Mouse (Mus musculus) lung, postnatal 0 days (tissue): ENCODE measurements around the gene Lrmda. TPM values are rescaled to one million over a fixed set of nuclear protein-coding genes. Genes with fewer than 3 reads are reported as not detected.
A peak's percentile ranks its signal among the peaks of the same experiment; 100 is the strongest.

Source experiments
- ATAC-seq: fragments of 200-750 bp; cut with Nextera tagmentation; 2 replicates; pipeline ENCODE4 v1.8.0; 2017; ENCODE audit warnings: moderate library complexity
- DNase-seq: peaks from one replicate; pipeline ENCODE4 v3.0.0-alpha.2; 2016; ENCODE audit warnings: low spot score
- H3K27ac ChIP-seq: fragments of 300-500 bp; sonication (generic); 2 replicates; pipeline ENCODE4 v1.5.1; 2014; ENCODE audit warnings: antibody characterized with exemption, mild to moderate bottlenecking, low read length, mixed read lengths
- H3K27me3 ChIP-seq: fragments of 300-500 bp; sonication (generic); replicated peaks from 2 replicates; pipeline ENCODE4 v1.6.1; 2014; ENCODE audit warnings: low read length, mixed read lengths; ENCODE audit not compliant: insufficient read depth
- H3K36me3 ChIP-seq: fragments of 300-500 bp; sonication (generic); 2 replicates; pipeline ENCODE4 v1.6.1; 2014; ENCODE audit warnings: low read length, mixed read lengths; ENCODE audit not compliant: insufficient read depth
- H3K4me1 ChIP-seq: fragments of 300-500 bp; sonication (generic); 2 replicates; pipeline ENCODE4 v1.6.1; 2014; ENCODE audit warnings: antibody characterized with exemption, low read depth, low read length, mixed read lengths; ENCODE audit not compliant: insufficient read depth
- H3K4me2 ChIP-seq: fragments of 300-500 bp; sonication (generic); replicated peaks from 2 replicates; pipeline ENCODE4 v1.6.1; 2014; ENCODE audit warnings: low read depth, mild to moderate bottlenecking, low read length, moderate library complexity, mixed read lengths
- H3K4me3 ChIP-seq: fragments of 300-500 bp; sonication (generic); 2 replicates; pipeline ENCODE4 v1.5.1; 2014; ENCODE audit warnings: low read depth, low read length
- H3K9ac ChIP-seq: fragments of 300-500 bp; sonication (generic); replicated peaks from 2 replicates; pipeline ENCODE4 v1.6.1; 2014; ENCODE audit warnings: low read depth, mild to moderate bottlenecking
- H3K9me3 ChIP-seq: fragments of 300-500 bp; sonication (generic); 2 replicates; pipeline ENCODE4 v1.6.1; 2016; ENCODE audit warnings: low read length, mixed read lengths
- CTCF ChIP-seq: IDR thresholded peaks from 2 replicates; pipeline ENCODE4 v1.5.1; 2016; ENCODE audit warnings: antibody characterized with exemption, mild to moderate bottlenecking
- EP300 ChIP-seq: IDR thresholded peaks from 2 replicates; pipeline ENCODE4 v1.6.1; 2016; ENCODE audit warnings: antibody characterized with exemption, mild to moderate bottlenecking, control low read depth
- WGBS: fragments of 180-500 bp; shearing (Covaris S2); extraction: QIAGEN DNeasy Blood & Tissue Kit; methylation state at CpG from one replicate; pipeline ENCODE4 v1.1.7; 2014; 5-methylcytosine and 5-hydroxymethylcytosine counted together
- polyA plus RNA-seq: library from polyadenylated mRNA; unstranded; fragments of >200 nt; fragmentation: Nextera tagmentation; extraction: Ambion mirVana; gene quantifications from 2 replicates; pipeline ENCODE4 v1.2.1, GENCODE M21; 2015

Lrmda gene
- polyA plus RNA-seq, 1 experiment from 2014 or later = 0.86 TPM

DNA sequence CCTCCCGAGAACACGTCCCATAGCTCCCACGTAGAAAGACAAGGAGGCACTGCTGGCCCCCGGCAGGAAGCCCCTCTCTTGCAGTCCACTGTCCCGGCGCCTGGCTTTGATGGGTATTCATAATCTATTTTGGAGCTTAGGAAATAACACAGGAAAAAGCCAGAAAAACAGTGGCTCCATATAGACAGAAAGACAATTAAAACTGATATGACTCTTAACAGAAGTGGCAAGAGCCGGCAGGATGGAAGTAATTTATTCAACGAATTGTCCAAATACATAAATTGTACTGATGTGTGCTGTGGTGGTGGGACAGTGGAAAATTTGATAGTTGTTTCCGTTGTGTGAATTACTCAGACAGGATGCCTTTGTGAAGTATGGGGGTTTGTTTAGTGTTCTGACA, 250.3 kb downstream of the Lrmda start:
- H3K27ac ChIP-seq = no peak overlapping the region
- no peak overlapping the region for H3K4me2 ChIP-seq
- peak; percentile 92 for ATAC-seq
- H3K9me3 ChIP-seq = no peaks in the 10 kb centered on the region
- no peaks in the 10 kb centered on the region for H3K27me3 ChIP-seq
- TF ChIP-seq EP300 = peak; percentile 96
- no peak for TF ChIP-seq CTCF
- H3K4me1 ChIP-seq = no peaks in the 10 kb centered on the region
- no peak overlapping the region for H3K4me3 ChIP-seq
- peak; percentile 68 for DNase-seq
- no peak overlapping the region for H3K9ac ChIP-seq
- WGBS = 63% methylated on average over 9 of the region's 9 CpGs
- H3K36me3 ChIP-seq = no peaks in the 10 kb centered on the region

DNA sequence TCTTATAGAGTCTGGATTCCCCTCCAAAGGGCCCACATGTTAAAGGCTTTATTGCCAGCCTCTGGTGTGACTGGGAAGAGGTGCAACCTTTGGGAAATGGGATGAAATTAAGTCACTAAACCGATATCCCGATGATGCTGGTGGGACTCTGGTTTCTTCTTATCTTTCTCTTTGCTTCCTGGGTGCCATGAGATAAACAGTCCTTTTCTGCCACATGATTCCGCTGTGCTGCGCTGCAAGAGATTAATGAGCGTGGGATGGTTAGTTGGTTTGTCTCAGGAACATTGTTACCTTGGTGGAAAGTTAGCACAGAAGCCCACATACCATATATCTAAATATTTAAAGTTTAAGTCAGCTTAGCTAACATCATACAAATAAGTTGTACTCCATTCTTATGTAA, 258.5 kb downstream of the Lrmda start:
- H3K4me1 ChIP-seq = no peaks in the 10 kb centered on the region
- whole genome bisulfite sequencing = 86% methylated on average over 5 of the region's 5 CpGs
- no peaks in the 10 kb centered on the region for H3K27me3 ChIP-seq
- no peaks in the 10 kb centered on the region for H3K9me3 ChIP-seq
- no peak for DNase-seq
- no peak overlapping the region for H3K9ac ChIP-seq
- H3K4me2 ChIP-seq = no peak overlapping the region
- H3K4me3 ChIP-seq = no peak overlapping the region
- no peaks in the 10 kb centered on the region for H3K36me3 ChIP-seq
- no peak for TF ChIP-seq CTCF
- no peak for TF ChIP-seq EP300
- ATAC-seq = no peak
- no peak overlapping the region for H3K27ac ChIP-seq

DNA sequence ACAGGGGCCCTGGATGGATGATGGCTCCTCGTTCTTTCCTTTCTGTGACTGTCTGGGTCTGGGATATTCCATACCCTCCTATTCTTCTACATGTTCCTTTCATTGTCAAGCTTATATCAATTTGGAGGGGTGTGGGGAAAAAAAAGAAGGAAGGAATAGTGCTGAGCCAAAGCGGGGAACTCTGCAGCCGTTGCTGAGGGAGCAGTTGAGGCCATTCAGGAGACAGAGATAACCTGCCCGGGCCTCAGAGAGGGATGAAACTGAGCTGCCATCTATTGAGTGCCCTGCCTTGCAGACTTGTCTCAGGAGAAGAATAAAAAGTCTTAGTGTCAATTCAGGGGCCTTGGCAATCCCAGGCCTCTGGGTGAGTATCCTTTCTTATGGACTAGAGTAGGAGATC, 260.1 kb downstream of the Lrmda start:
- DNase-seq (no peak), ATAC-seq (no peak)
- TF ChIP-seq EP300 = no peak
- no peak for TF ChIP-seq CTCF
- H3K9ac ChIP-seq = no peak overlapping the region
- H3K9me3 ChIP-seq = no peaks in the 10 kb centered on the region
- H3K4me1 ChIP-seq = no peaks in the 10 kb centered on the region
- no peaks in the 10 kb centered on the region for H3K27me3 ChIP-seq
- no peaks in the 10 kb centered on the region for H3K36me3 ChIP-seq
- no peak overlapping the region for H3K4me3 ChIP-seq
- 81% methylated on average over 4 of the region's 4 CpGs for WGBS
- no peak overlapping the region for H3K4me2 ChIP-seq
- H3K27ac ChIP-seq = no peak overlapping the region

DNA sequence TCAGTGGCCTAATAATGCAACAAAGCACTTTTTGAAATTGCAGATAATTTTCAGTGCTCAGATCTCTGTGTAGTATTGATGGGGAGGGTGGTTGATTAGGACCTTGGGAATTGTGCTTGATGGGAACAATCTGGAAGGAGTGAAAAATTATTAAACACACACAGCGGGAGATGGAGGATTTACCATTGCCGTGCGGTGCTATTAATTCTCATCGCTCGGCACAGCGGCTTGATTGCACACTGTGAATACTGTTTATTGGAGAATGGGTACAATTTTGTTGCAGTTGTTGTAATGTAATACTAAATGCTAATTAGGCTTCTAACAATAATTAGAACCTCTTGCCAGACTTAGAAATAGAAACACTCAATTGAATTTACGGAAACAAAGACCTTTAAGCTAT, 262.1 kb downstream of the Lrmda start:
- Histone ChIP-seq H3K27me3 (no peaks in the 10 kb centered on the region), H3K9ac (no peak overlapping the region), H3K4me3 (no peak overlapping the region), H3K36me3 (no peaks in the 10 kb centered on the region), H3K9me3 (no peaks in the 10 kb centered on the region), H3K27ac (no peak overlapping the region), H3K4me2 (no peak overlapping the region), H3K4me1 (no peaks in the 10 kb centered on the region)
- TF ChIP-seq CTCF = no peak
- no peak for TF ChIP-seq EP300
- ATAC-seq = no peak
- 87% methylated on average over 7 of the region's 7 CpGs for WGBS
- DNase-seq = no peak

DNA sequence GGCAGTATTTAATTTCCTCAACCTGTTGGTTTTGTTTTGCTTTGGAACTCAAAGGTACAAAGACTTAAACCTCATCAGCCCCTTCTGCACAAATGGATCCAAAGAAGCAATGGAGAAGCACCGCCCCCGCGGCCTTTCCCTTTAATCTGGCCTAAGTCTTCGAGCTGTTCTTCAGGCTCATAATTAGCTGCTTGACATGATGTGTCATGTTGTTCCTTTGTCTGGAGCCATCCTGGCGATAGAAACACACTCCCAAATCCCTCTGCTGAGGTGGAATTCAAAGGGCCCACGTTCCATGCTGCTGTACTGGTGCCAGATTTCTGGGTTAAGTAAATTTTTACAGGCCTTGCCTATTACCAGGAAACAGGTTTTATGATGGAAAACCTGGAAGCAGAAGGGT, 263.3 kb downstream of the Lrmda start:
- DNase-seq (no peak), ATAC-seq (no peak)
- H3K27me3 ChIP-seq = no peaks in the 10 kb centered on the region
- no peaks in the 10 kb centered on the region for H3K36me3 ChIP-seq
- H3K27ac ChIP-seq = no peak overlapping the region
- TF ChIP-seq CTCF (no peak), EP300 (no peak)
- H3K9ac ChIP-seq = no peak overlapping the region
- no peaks in the 10 kb centered on the region for H3K4me1 ChIP-seq
- H3K4me2 ChIP-seq = no peak overlapping the region
- 59% methylated on average over 6 of the region's 6 CpGs for WGBS
- no peaks in the 10 kb centered on the region for H3K9me3 ChIP-seq
- H3K4me3 ChIP-seq = no peak overlapping the region

DNA sequence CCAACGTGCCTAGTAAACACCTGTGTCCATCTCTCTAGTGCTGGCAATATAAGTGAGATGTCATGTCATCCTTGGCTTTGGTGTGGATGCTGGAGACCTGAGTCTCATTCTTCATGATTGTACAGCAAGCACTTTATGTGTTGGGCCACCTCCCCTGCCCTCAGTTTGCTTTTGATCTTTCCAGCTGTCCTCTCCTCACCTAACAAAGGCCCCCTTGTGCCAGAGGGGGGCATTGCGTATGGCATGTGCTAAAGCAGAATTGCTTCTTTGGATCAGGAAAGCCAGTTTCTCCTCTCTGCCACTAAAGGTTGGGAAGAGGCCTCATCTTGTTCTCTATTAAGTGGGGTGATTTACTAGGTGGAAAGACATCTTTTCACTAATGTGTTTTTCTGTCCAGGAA, 264.2 kb downstream of the Lrmda start:
- H3K9me3 ChIP-seq = no peaks in the 10 kb centered on the region
- ATAC-seq = no peak
- H3K27me3 ChIP-seq = no peaks in the 10 kb centered on the region
- H3K4me2 ChIP-seq = no peak overlapping the region
- no peak overlapping the region for H3K9ac ChIP-seq
- peak; percentile 12 for DNase-seq
- peak; percentile 67 for TF ChIP-seq CTCF
- TF ChIP-seq EP300 = no peak
- no peaks in the 10 kb centered on the region for H3K4me1 ChIP-seq
- H3K27ac ChIP-seq = no peak overlapping the region
- 76% methylated on average over 2 of the region's 2 CpGs for WGBS
- H3K36me3 ChIP-seq = no peaks in the 10 kb centered on the region
- H3K4me3 ChIP-seq = no peak overlapping the region

DNA sequence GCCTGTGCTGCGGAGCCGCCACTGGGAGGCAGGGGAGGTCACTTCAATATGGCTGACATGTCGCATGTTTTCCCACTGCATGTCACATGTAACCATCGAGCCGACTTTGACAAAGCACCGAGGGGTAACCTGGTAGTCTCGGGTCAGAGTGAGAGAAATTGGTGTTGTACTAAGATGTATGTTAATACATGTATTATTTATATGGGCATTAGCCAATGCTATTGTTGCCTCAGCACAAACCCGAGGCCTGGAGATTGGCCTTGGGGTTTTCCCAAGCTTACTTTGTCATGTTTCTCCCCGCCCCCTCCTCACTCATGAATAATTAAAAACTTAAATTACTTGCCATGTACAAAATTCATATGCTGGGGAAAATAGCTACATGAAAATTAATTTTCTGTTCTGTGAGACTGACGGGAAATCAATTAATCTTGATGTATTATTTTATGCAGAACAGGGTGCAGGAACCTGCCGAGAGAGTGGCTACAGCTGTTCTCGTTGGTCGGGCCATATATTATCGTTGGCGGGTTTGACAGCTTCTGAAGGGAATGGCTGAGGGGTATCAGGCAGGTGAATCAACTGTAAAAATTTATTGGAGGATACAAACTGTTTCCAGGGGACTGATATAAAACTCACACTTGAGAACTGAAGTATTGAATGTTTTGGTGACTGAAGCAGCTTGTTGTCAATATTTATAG, 265.5 kb downstream of the Lrmda start:
- TF ChIP-seq CTCF = no peak
- TF ChIP-seq EP300 = no peak
- Histone ChIP-seq H3K27me3 (no peaks in the 10 kb centered on the region), H3K36me3 (no peaks in the 10 kb centered on the region), H3K9me3 (no peaks in the 10 kb centered on the region), H3K4me1 (no peaks in the 10 kb centered on the region), H3K4me3 (no peak overlapping the region), H3K27ac (no peak overlapping the region), H3K9ac (no peak overlapping the region), H3K4me2 (no peak overlapping the region)
- WGBS = 88% methylated on average over 15 of the region's 15 CpGs
- ATAC-seq = no peak
- no peak for DNase-seq
